Mouse (Mus musculus): ENCODE measurements around the gene Hnrnph2.

The Hnrnph2 gene

GRCm38 (mm10) chrX:134614306-134614705 is 13.3 kb downstream of the Hnrnph2 start:
- no peak for DNase-seq (ENCODE audit: low spot score in 2 of 2)

GRCm38 (mm10) chrX:134619695-134620094 is 18.7 kb downstream of the Hnrnph2 start:
- DNase-seq (ENCODE audit: low spot score in 2 of 2), result no peak

- DNase-seq (ENCODE audit: low spot score in 2 of 2), result no peak
Observed at GRCm38 (mm10) chrX:134620254-134620865, 19.4 kb downstream of the Hnrnph2 start.

GRCm38 (mm10) chrX:134621685-134622084 is 20.7 kb downstream of the Hnrnph2 start:
- DNase-seq (ENCODE audit: low spot score in 2 of 2), result no peak

GRCm38 (mm10) chrX:134623350-134623749 is 22.4 kb downstream of the Hnrnph2 start:
- no peak for DNase-seq (ENCODE audit: low spot score in 2 of 2)

- DNase-seq (ENCODE audit: low spot score in 2 of 2), result no peak
Observed at GRCm38 (mm10) chrX:134628200-134628599, 27.2 kb downstream of the Hnrnph2 start.

GRCm38 (mm10) chrX:134632710-134633109 is 31.7 kb downstream of the Hnrnph2 start:
- no peak for DNase-seq (ENCODE audit: low spot score in 2 of 2)

- no peak for DNase-seq (ENCODE audit: low spot score in 2 of 2)
Observed at GRCm38 (mm10) chrX:134635111-134635510, 34.1 kb downstream of the Hnrnph2 start.

- no peak for DNase-seq (ENCODE audit: low spot score in 2 of 2)
Observed at GRCm38 (mm10) chrX:134635860-134636259, 34.9 kb downstream of the Hnrnph2 start.

GRCm38 (mm10) chrX:134641000-134641760 is 40.2 kb downstream of the Hnrnph2 start:
- no peak for DNase-seq (ENCODE audit: low spot score in 2 of 2)

GRCm38 (mm10) chrX:134646338-134646737 is 45.4 kb downstream of the Hnrnph2 start:
- no peak for DNase-seq (ENCODE audit: low spot score in 2 of 2)

- DNase-seq (ENCODE audit: low spot score in 2 of 2), result no peak
Observed at GRCm38 (mm10) chrX:134647421-134647820, 46.4 kb downstream of the Hnrnph2 start.

GRCm38 (mm10) chrX:134648031-134648692 is 47.2 kb downstream of the Hnrnph2 start:
- peak; percentile 29 to 71 for DNase-seq (ENCODE audit: low spot score in 2 of 2)

GRCm38 (mm10) chrX:134652061-134652460 is 51.1 kb downstream of the Hnrnph2 start:
- DNase-seq (ENCODE audit: low spot score in 2 of 2), result no peak
